Mouse (Mus musculus) lung, postnatal 10 days (tissue): ENCODE measurements at regions not wholly inside any gene's neighbourhood (a gene's known extent, or its start where the extent isn't known, plus 50 kb on each side); places are given as distances from the start of the nearest gene placed in this dataset.
"Not testable (repeated sequence)": the region's sequence is repeated elsewhere in the genome, so short reads cannot be mapped to it uniquely, and the experiment has no call there.

Experiments
- DNase-seq: peaks from one replicate; pipeline ENCODE4 v3.0.0; 2021

GRCm38 (mm10) chr9:51664353-51664752, 100.8 kb upstream of the Arhgap20 start:
- no peak for DNase-seq

DNA sequence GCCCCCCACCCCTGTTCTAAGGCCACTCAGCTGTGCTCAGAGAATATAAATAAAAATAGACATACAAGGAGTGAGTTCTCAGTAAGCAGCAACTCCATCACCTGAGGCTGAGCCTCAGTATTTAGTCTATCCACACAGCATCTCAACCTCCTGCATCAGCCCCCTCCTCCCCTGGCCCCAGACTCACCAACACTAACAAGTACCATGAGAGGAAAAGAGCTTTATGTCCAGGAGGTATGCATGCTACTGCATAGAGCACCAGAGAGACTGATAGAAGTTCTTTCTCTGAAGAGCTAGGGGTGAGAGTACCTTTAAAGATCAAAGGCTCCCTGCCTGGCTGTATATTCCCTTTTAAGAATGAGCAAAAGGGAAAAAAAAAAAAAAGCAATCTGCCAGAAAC, 100.3 kb upstream of the Arhgap20 start:
- DNase-seq: no peak

GRCm38 (mm10) chr9:51668976-51669375, 96.2 kb upstream of the Arhgap20 start:
- DNase-seq: not testable (repeated sequence)

GRCm38 (mm10) chr9:51670531-51670930, 94.6 kb upstream of the Arhgap20 start:
- DNase-seq: no peak

GRCm38 (mm10) chr9:51686536-51686935, 78.6 kb upstream of the Arhgap20 start:
- DNase-seq: no peak

DNA sequence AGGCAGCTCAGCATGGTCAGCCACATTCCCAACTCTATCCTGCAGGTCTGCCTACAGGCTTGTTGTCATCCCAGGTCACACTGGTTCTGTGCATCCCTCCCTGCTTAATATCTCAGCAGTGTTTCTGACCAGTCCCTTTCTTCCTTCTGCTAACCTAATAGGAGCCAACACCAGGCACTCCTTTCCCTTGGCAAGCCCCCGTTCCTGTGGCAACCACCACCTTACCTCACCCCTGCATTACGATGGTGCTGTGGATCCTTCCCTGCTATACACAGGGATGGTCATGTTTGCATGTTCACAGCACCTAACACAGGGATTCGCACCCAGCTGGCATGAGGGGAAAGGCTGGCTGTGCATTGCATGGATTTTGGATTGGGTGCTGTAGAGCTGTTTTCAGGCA, 50.8 kb upstream of the Arhgap20 start:
- no peak for DNase-seq
